Mouse (Mus musculus): Measurements from ENCODE around the gene Dcpp3.

DNA sequence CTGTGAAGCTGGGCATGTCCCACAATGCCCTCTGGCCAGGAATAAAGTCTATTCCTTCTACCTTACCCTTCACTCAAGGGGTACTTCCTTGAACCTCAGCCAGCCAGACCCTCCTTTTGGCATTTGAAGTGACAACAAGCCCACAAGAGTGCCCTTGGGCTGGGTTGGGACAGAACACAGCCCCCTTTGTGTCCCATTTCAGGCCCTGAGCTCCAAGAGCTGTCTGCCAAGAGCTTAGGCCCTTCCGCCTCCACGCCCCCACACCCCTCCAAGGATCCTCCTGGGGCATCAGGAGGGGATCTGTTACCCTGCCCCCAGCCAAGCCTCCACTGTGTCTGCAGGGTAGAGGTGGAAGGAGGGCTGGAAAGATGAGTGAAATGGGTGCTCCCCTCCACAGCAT, 40.1 kb upstream of the Dcpp3 start:
- TF ChIP-seq CTCF (IDR thresholded peaks at IDR 0.05; ENCODE audit: control insufficient read depth, insufficient read depth, insufficient read length), result no peak
- TF ChIP-seq MYOD1 (IDR thresholded peaks at IDR 0.05; ENCODE audit: control insufficient read depth, insufficient read length, low read depth), result no peak
- no peak for TF ChIP-seq USF1 (IDR thresholded peaks at IDR 0.05; ENCODE audit: low read depth)
- no peak for TF ChIP-seq MYOG (IDR thresholded peaks at IDR 0.05; ENCODE audit: control insufficient read depth, extremely low read depth, insufficient read length)
- no peak for TF ChIP-seq MAX (IDR thresholded peaks at IDR 0.05)

All from C2C12 (cell line).